Mouse (Mus musculus) forebrain, embryonic 14.5 days (tissue): ENCODE measurements around the gene Lrp6. TPM values are rescaled to one million over a fixed set of nuclear protein-coding genes. Genes with fewer than 3 reads are reported as not detected.

ENCODE experiments used
- ATAC-seq: fragments of 200-750 bp; cut with Nextera tagmentation; 2 replicates; pipeline ENCODE4 v1.8.0; 2017; ENCODE audit warnings: mild to moderate bottlenecking, moderate library complexity
- DNase-seq: peaks from one replicate; pipeline ENCODE4 v3.0.0-alpha.2; 2015; ENCODE audit warnings: low spot score
- H3K27ac ChIP-seq: fragments of 300-500 bp; sonication (generic); 2 replicates; pipeline ENCODE4 v1.5.1; 2014; ENCODE audit warnings: low read depth, mild to moderate bottlenecking, control low read depth, low read length, moderate library complexity
- H3K27me3 ChIP-seq: fragments of 300-500 bp; sonication (generic); replicated peaks from 2 replicates; pipeline ENCODE4 v1.6.1; 2014; ENCODE audit warnings: low read length, control low read depth, mixed read lengths; ENCODE audit not compliant: control insufficient read depth, insufficient read depth
- H3K36me3 ChIP-seq: fragments of 300-500 bp; sonication (generic); 2 replicates; pipeline ENCODE4 v1.6.1; 2014; ENCODE audit warnings: low read length, control low read depth; ENCODE audit not compliant: control insufficient read depth, insufficient read depth
- H3K4me1 ChIP-seq: fragments of 300-500 bp; sonication (generic); 2 replicates; pipeline ENCODE4 v1.6.1; 2014; ENCODE audit warnings: antibody characterized with exemption, low read length, control low read depth; ENCODE audit not compliant: control insufficient read depth, insufficient read depth
- H3K4me2 ChIP-seq: fragments of 300-500 bp; sonication (generic); 2 replicates; pipeline ENCODE4 v1.6.1; 2014; ENCODE audit warnings: mild to moderate bottlenecking, control low read depth, low read length
- H3K4me3 ChIP-seq: fragments of 300-500 bp; sonication (generic); 2 replicates; pipeline ENCODE4 v1.5.1; 2014; ENCODE audit warnings: low read depth, low read length, control low read depth
- H3K9ac ChIP-seq: fragments of 300-500 bp; sonication (generic); 2 replicates; pipeline ENCODE4 v1.6.1; 2014; ENCODE audit warnings: mild to moderate bottlenecking, low read length, control low read depth, moderate library complexity
- H3K9me3 ChIP-seq: fragments of 300-500 bp; sonication (generic); replicated peaks from 2 replicates; pipeline ENCODE4 v1.6.1; 2016; ENCODE audit warnings: low read length, control low read depth, mixed read lengths; ENCODE audit not compliant: control insufficient read depth
- WGBS: fragments of 180-500 bp; shearing (Covaris S2); extraction: QIAGEN DNeasy Blood & Tissue Kit; methylation state at CpG from one replicate; pipeline ENCODE4 v1.1.7; 2014; 5-methylcytosine and 5-hydroxymethylcytosine counted together
- polyA plus RNA-seq: library from polyadenylated mRNA; unstranded; fragments of >200 nt; fragmentation: Nextera tagmentation; extraction: Ambion mirVana; gene quantifications from 2 replicates; pipeline ENCODE4 v1.2.1, GENCODE M21; 2014

Gene Lrp6
- polyA plus RNA-seq, 1 experiment from 2014 or later = 20.9 TPM

GRCm38 (mm10) chr6:134582110-134582509 is 15.3 kb upstream of the Lrp6 start:
- no peak for ATAC-seq
- no peak for DNase-seq
- no peaks in the 10 kb centered on the region for H3K9me3 ChIP-seq
- H3K27me3 ChIP-seq = no peaks in the 10 kb centered on the region
- H3K9ac ChIP-seq = no peak overlapping the region
- H3K27ac ChIP-seq = no peak overlapping the region
- H3K4me1 ChIP-seq = no peaks in the 10 kb centered on the region
- no peak overlapping the region for H3K4me2 ChIP-seq
- H3K36me3 ChIP-seq = no peaks in the 10 kb centered on the region
- H3K4me3 ChIP-seq = no peak overlapping the region
- WGBS = 67% methylated on average over 5 of the region's 5 CpGs

- no peak overlapping the region for H3K9ac ChIP-seq
- no peak for ATAC-seq
- no peak overlapping the region for H3K4me3 ChIP-seq
- H3K27me3 ChIP-seq = 0 out of 2 replicates have a peak, but pooled peaks cover 2% of the 10 kb centered on the region
- H3K9me3 ChIP-seq = no peaks in the 10 kb centered on the region
- no peak for DNase-seq
- H3K27ac ChIP-seq = no peak overlapping the region
- WGBS = 92% methylated on average over 4 of the region's 4 CpGs
- no peak overlapping the region for H3K4me2 ChIP-seq
- no peaks in the 10 kb centered on the region for H3K36me3 ChIP-seq
- H3K4me1 ChIP-seq = no peaks in the 10 kb centered on the region
Measured at GRCm38 (mm10) chr6:134579506-134579905, 12.7 kb upstream of the Lrp6 start.

- Histone ChIP-seq H3K36me3 (no peaks in the 10 kb centered on the region), H3K27me3 (0 out of 2 replicates have a peak, but pooled peaks cover 2% of the 10 kb centered on the region), H3K9me3 (no peaks in the 10 kb centered on the region), H3K9ac (no peak overlapping the region), H3K27ac (no peak overlapping the region), H3K4me3 (no peak overlapping the region), H3K4me1 (no peaks in the 10 kb centered on the region), H3K4me2 (no peak overlapping the region)
- DNase-seq = no peak
- ATAC-seq = no peak
- 61% methylated on average over 6 of the region's 6 CpGs for whole genome bisulfite sequencing
Measured at GRCm38 (mm10) chr6:134578039-134578438, 11.3 kb upstream of the Lrp6 start.

- no peak for ATAC-seq
- Histone ChIP-seq H3K4me1 (no peaks in the 10 kb centered on the region), H3K36me3 (no peaks in the 10 kb centered on the region), H3K4me3 (no peak overlapping the region), H3K9me3 (no peaks in the 10 kb centered on the region), H3K27me3 (0 out of 2 replicates have a peak, but pooled peaks cover 2% of the 10 kb centered on the region), H3K27ac (no peak overlapping the region), H3K4me2 (no peak overlapping the region), H3K9ac (no peak overlapping the region)
- WGBS = 64% methylated on average over 3 of the region's 3 CpGs
- DNase-seq = no peak
Measured at GRCm38 (mm10) chr6:134575288-134575741, 8.6 kb upstream of the Lrp6 start.

DNA sequence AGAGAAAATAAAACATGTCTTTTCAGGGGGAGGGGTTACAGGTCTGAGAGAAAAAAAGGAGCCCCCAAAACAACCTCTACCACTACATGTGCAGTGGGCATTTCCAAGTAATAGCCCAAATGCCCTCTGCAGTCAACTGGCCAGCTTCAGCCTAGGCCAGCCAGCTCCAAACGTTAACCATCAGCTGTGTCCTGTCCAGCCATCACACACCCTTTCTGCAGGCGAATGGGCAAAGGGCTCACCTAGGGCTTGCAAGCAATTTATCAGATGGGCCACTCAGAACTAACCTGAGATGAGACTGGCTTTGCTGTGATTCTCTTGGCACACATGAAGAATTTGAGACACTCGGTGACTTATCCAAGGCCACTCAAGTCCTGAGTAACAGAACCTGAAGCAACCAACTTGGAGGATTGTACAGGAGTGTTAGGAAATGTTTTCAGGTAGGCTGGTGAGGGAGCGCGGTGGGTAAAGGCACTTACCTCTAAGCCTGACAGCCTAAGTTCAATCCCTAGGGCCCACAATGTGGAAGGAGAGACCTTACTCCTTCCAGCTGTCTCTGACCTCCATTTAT is 1.3 kb upstream of the Lrp6 start:
- no peak for ATAC-seq
- 74% methylated on average over 5 of the region's 5 CpGs for WGBS
- Histone ChIP-seq H3K9me3 (no peaks in the 10 kb centered on the region), H3K36me3 (no peaks in the 10 kb centered on the region), H3K9ac (no peak overlapping the region), H3K4me2 (no peak overlapping the region), H3K27ac (no peak overlapping the region), H3K27me3 (no peaks in the 10 kb centered on the region), H3K4me3 (no peak overlapping the region), H3K4me1 (peaks cover 14% of the 10 kb centered on the region)
- DNase-seq = no peak

GRCm38 (mm10) chr6:134566248-134566817 is 432 bp downstream of the Lrp6 start:
- Histone ChIP-seq H3K27ac (peak overlapping the region; percentile 100), H3K9me3 (no peaks in the 10 kb centered on the region), H3K4me1 (peaks cover 14% of the 10 kb centered on the region), H3K9ac (peak overlapping the region; percentile 99), H3K4me2 (peak overlapping the region; percentile 86), H3K36me3 (no peaks in the 10 kb centered on the region), H3K27me3 (no peaks in the 10 kb centered on the region), H3K4me3 (peak overlapping the region; percentile 96)
- no peak for DNase-seq
- peak; percentile 64 for ATAC-seq
- under 1% methylated on average over 39 of the region's 64 CpGs for WGBS

- H3K27ac ChIP-seq = peak overlapping the region; percentile 100; the same call in 1 of the 2 replicates
- H3K4me2 ChIP-seq = peak overlapping the region; percentile 86
- H3K4me1 ChIP-seq = peaks cover 14% of the 10 kb centered on the region
- no peaks in the 10 kb centered on the region for H3K36me3 ChIP-seq
- H3K4me3 ChIP-seq = peak overlapping the region; percentile 96
- DNase-seq (no peak), ATAC-seq (no peak)
- no peaks in the 10 kb centered on the region for H3K9me3 ChIP-seq
- H3K9ac ChIP-seq = peak overlapping the region; percentile 99
- WGBS = under 1% methylated on average over 19 of the region's 19 CpGs
- no peaks in the 10 kb centered on the region for H3K27me3 ChIP-seq
Measured at GRCm38 (mm10) chr6:134565606-134566247, 1.0 kb downstream of the Lrp6 start.

DNA sequence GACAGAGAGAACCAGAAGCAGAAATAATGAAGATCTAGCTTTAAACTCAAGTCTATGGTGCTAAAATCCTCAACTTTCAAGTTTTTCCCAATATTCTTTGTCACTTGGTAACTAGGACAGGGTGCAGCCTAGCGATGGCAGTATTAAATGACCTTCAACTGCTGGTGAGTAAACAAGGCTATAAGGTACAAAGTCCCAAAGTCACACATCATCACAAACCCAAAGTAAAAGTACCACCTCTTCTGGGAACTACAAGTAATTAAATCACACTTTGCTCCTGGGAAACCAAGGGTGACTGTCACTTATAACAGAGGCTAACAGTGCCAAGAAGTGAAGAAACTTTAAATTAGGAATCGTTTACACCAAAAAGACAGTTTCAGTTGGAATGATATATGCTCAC is 2.2 kb downstream of the Lrp6 start:
- no peaks in the 10 kb centered on the region for H3K27me3 ChIP-seq
- H3K9me3 ChIP-seq = no peaks in the 10 kb centered on the region
- H3K9ac ChIP-seq = no peak overlapping the region
- H3K27ac ChIP-seq = no peak overlapping the region
- peaks cover 14% of the 10 kb centered on the region for H3K4me1 ChIP-seq
- DNase-seq (no peak), ATAC-seq (no peak)
- H3K4me2 ChIP-seq = peak overlapping the region; percentile 86
- H3K36me3 ChIP-seq = no peaks in the 10 kb centered on the region
- peak overlapping the region; percentile 96; the same call in 1 of the 2 replicates for H3K4me3 ChIP-seq
- 57% methylated on average over 2 of the region's 2 CpGs for WGBS

GRCm38 (mm10) chr6:134559635-134560034 is 7.1 kb downstream of the Lrp6 start:
- no peak overlapping the region for H3K27ac ChIP-seq
- H3K4me2 ChIP-seq = no peak overlapping the region
- WGBS = 58% methylated on average over 3 of the region's 3 CpGs
- H3K9ac ChIP-seq = no peak overlapping the region
- no peaks in the 10 kb centered on the region for H3K36me3 ChIP-seq
- ATAC-seq (no peak), DNase-seq (no peak)
- H3K4me3 ChIP-seq = no peak overlapping the region
- H3K9me3 ChIP-seq = no peaks in the 10 kb centered on the region
- H3K27me3 ChIP-seq = no peaks in the 10 kb centered on the region
- peaks cover 15% of the 10 kb centered on the region; the same call in 1 of the 2 replicates for H3K4me1 ChIP-seq
